Mouse (Mus musculus): ENCODE measurements around the gene Gstm6. TPM values are rescaled to one million over a fixed set of nuclear protein-coding genes. Genes with fewer than 3 reads are reported as not detected.
A peak's percentile ranks its signal among the peaks of the same experiment; 100 is the strongest.

The Gstm6 gene
- polyA plus RNA-seq, 1 experiment = 0.15 TPM

DNA sequence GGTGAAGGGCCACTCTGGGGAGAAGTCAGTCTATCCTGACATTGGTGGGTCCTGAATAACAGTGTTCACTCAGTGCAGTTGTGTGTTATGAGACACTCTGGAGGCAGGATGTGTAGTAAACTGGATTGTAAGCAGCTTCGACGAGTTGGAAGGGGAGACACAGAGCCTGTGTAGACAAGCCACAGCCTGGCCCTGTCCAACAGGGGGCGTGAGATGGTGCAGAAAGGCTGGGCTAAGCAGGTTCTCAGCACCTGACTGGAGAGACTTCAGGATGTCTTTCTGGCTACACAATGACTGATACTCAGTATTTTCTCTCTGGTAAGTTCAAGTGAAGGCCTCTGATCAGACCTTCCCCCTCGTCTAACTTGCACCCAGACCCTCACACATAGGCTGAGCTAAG lies 2.2 kb upstream of the Gstm6 start:
- TF ChIP-seq POLR2A (IDR thresholded peaks at IDR 0.05; ENCODE audit: low read depth, low read length) = no peak
- no peaks in the 10 kb centered on the region for H3K36me3 ChIP-seq (ENCODE audit: control insufficient read depth, insufficient read depth, low read length)

DNA sequence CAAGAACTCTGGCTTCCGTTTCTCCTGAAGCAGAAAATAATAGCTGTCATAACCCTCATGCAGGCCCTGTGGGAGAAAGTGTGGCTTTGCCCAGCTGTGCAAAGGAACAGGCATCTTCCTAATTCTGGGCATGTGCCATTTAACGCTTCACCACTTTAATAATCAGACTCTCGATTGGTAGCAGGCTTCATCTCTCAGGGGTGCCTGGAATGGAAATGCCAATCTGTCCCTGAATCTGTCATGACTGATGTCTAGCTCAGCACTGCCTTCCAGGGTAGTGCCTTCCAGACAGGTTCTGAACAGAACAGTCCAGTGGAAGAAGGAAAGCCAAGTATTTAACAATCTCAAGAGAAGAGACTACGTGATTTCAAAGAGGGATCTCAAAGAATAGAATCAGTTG lies 2.3 kb downstream of the Gstm6 start:
- TF ChIP-seq POLR2A (IDR thresholded peaks at IDR 0.05; ENCODE audit: low read depth, low read length) (no peak), CTCF (IDR thresholded peaks at IDR 0.05; ENCODE audit: extremely low read depth, insufficient read depth, insufficient read length, insufficient replicate concordance) (no peak)
- Histone ChIP-seq H3K4me1 (ENCODE audit: control insufficient read depth, insufficient read depth, insufficient read length) (no peaks in the 10 kb centered on the region), H3K36me3 (ENCODE audit: control insufficient read depth, insufficient read depth, low read length) (no peaks in the 10 kb centered on the region), H3K27me3 (ENCODE audit: control insufficient read depth, insufficient read depth, low read length) (no peaks in the 10 kb centered on the region), H3K27ac (ENCODE audit: insufficient read depth, low read length) (no peak overlapping the region), H3K4me3 (ENCODE audit: extremely low read depth, insufficient read depth, insufficient read length) (no peak overlapping the region)
- DNase-seq (ENCODE audit: low read depth in 1 of 2, low spot score in 2 of 2) = no peak
- WGBS = 84% methylated on average over 4 of the region's 4 CpGs

More for the DNA sequence above, 2.2 kb upstream of the Gstm6 start:
- Histone ChIP-seq H3K4me3 (ENCODE audit: extremely low read depth, insufficient read depth, insufficient read length) (no peak overlapping the region), H3K4me1 (ENCODE audit: control insufficient read depth, insufficient read depth, insufficient read length) (no peaks in the 10 kb centered on the region), H3K27me3 (ENCODE audit: control insufficient read depth, insufficient read depth, low read length) (no peaks in the 10 kb centered on the region), H3K27ac (ENCODE audit: insufficient read depth, low read length) (no peak overlapping the region)
- WGBS = 66% methylated on average over 4 of the region's 4 CpGs
- DNase-seq (ENCODE audit: low read depth in 1 of 2, low spot score in 2 of 2) = no peak

GRCm38 (mm10) chr3:107940524-107940923 lies 3.0 kb downstream of the Gstm6 start:
- TF ChIP-seq POLR2A (IDR thresholded peaks at IDR 0.05; ENCODE audit: low read depth, low read length) (no peak), CTCF (IDR thresholded peaks at IDR 0.05; ENCODE audit: extremely low read depth, insufficient read depth, insufficient read length, insufficient replicate concordance) (no peak)
- 74% methylated on average over 7 of the region's 7 CpGs for WGBS
- no peak overlapping the region for H3K4me3 ChIP-seq (ENCODE audit: extremely low read depth, insufficient read depth, insufficient read length)
- H3K4me1 ChIP-seq (ENCODE audit: control insufficient read depth, insufficient read depth, insufficient read length) = no peaks in the 10 kb centered on the region
- H3K27ac ChIP-seq (ENCODE audit: insufficient read depth, low read length) = no peak overlapping the region
- no peak for DNase-seq (ENCODE audit: low read depth in 1 of 2, low spot score in 2 of 2)
- H3K36me3 ChIP-seq (ENCODE audit: control insufficient read depth, insufficient read depth, low read length) = no peaks in the 10 kb centered on the region
- no peaks in the 10 kb centered on the region for H3K27me3 ChIP-seq (ENCODE audit: control insufficient read depth, insufficient read depth, low read length)

- 16% methylated on average over 4 of the region's 4 CpGs for WGBS
- no peak for DNase-seq (ENCODE audit: low read depth in 1 of 2, low spot score in 2 of 2)
- Histone ChIP-seq H3K4me1 (ENCODE audit: control insufficient read depth, insufficient read depth, insufficient read length) (no peaks in the 10 kb centered on the region), H3K36me3 (ENCODE audit: control insufficient read depth, insufficient read depth, low read length) (no peaks in the 10 kb centered on the region), H3K27ac (ENCODE audit: insufficient read depth, low read length) (no peak overlapping the region), H3K27me3 (ENCODE audit: control insufficient read depth, insufficient read depth, low read length) (no peaks in the 10 kb centered on the region), H3K4me3 (ENCODE audit: extremely low read depth, insufficient read depth, insufficient read length) (no peak overlapping the region)
- TF ChIP-seq POLR2A (IDR thresholded peaks at IDR 0.05; ENCODE audit: low read depth, low read length) = no peak
- TF ChIP-seq CTCF (IDR thresholded peaks at IDR 0.05; ENCODE audit: extremely low read depth, insufficient read depth, insufficient read length, insufficient replicate concordance) = no peak
Measured at GRCm38 (mm10) chr3:107939830-107940229, 3.7 kb downstream of the Gstm6 start.

GRCm38 (mm10) chr3:107939403-107939802 lies 4.1 kb downstream of the Gstm6 start:
- WGBS = 17% methylated on average over 3 of the region's 3 CpGs
- peak; percentile 51; the same call in 1 of the 2 replicates for TF ChIP-seq CTCF (IDR thresholded peaks at IDR 0.05; ENCODE audit: extremely low read depth, insufficient read depth, insufficient read length, insufficient replicate concordance)
- no peak for TF ChIP-seq POLR2A (IDR thresholded peaks at IDR 0.05; ENCODE audit: low read depth, low read length)
- Histone ChIP-seq H3K4me1 (ENCODE audit: control insufficient read depth, insufficient read depth, insufficient read length) (no peaks in the 10 kb centered on the region), H3K27ac (ENCODE audit: insufficient read depth, low read length) (no peak overlapping the region), H3K27me3 (ENCODE audit: control insufficient read depth, insufficient read depth, low read length) (no peaks in the 10 kb centered on the region), H3K36me3 (ENCODE audit: control insufficient read depth, insufficient read depth, low read length) (no peaks in the 10 kb centered on the region), H3K4me3 (ENCODE audit: extremely low read depth, insufficient read depth, insufficient read length) (no peak overlapping the region)
- peak in 1 of 2 experiments; percentile 33 for DNase-seq (ENCODE audit: low read depth in 1 of 2, low spot score in 2 of 2)

DNA sequence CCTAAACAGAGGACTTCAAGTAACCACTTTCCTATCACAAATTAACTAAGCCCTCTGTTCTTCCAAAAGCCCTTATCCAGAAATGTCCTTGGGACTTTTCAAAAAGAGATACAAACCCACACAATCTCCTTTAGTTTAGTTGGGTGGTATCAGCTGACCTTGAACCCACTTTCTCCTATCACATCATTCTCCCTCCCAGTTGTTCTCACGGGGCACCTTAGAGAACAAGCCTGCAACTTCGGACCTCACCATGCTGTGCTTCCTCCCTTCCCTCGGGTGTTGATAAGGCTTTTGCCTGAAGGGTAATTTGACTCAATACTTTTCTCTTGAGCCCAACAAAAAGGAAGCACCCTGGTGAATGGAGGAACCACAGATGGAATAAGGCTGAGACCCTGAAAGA lies 7.7 kb downstream of the Gstm6 start:
- 53% methylated on average over 3 of the region's 3 CpGs for WGBS
- Histone ChIP-seq H3K36me3 (ENCODE audit: control insufficient read depth, insufficient read depth, low read length) (no peaks in the 10 kb centered on the region), H3K4me1 (ENCODE audit: control insufficient read depth, insufficient read depth, insufficient read length) (peaks cover 2% of the 10 kb centered on the region; the same call in 1 of the 2 replicates), H3K4me3 (ENCODE audit: extremely low read depth, insufficient read depth, insufficient read length) (no peak overlapping the region), H3K27me3 (ENCODE audit: control insufficient read depth, insufficient read depth, low read length) (no peaks in the 10 kb centered on the region), H3K27ac (ENCODE audit: insufficient read depth, low read length) (no peak overlapping the region)
- TF ChIP-seq POLR2A (IDR thresholded peaks at IDR 0.05; ENCODE audit: low read depth, low read length) (no peak), CTCF (IDR thresholded peaks at IDR 0.05; ENCODE audit: extremely low read depth, insufficient read depth, insufficient read length, insufficient replicate concordance) (no peak)
- no peak for DNase-seq (ENCODE audit: low read depth in 1 of 2, low spot score in 2 of 2)

DNA sequence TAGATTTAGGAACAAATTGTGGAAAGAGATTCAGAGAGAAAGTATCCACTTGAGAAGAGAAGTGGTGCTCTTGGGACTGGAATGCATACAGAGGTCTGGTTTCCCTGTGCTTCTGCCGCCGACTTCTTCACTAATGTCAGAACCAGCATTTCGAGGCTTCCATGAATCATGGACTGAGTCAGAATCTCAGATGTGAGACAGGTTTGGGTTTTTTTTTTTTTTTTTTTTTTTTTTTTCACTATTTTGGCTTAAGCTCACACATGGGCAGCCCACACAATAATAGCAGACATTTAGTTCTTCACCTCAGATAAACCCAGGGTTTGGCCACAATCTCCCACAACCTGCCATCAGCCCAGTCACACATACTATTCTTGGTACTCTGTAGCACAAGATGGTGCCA lies 8.3 kb downstream of the Gstm6 start:
- no peak overlapping the region for H3K27ac ChIP-seq (ENCODE audit: insufficient read depth, low read length)
- 89% methylated on average over 3 of the region's 3 CpGs for WGBS
- H3K4me1 ChIP-seq (ENCODE audit: control insufficient read depth, insufficient read depth, insufficient read length) = peaks cover 2% of the 10 kb centered on the region; the same call in 1 of the 2 replicates
- no peaks in the 10 kb centered on the region for H3K36me3 ChIP-seq (ENCODE audit: control insufficient read depth, insufficient read depth, low read length)
- TF ChIP-seq CTCF (IDR thresholded peaks at IDR 0.05; ENCODE audit: extremely low read depth, insufficient read depth, insufficient read length, insufficient replicate concordance) (no peak), POLR2A (IDR thresholded peaks at IDR 0.05; ENCODE audit: low read depth, low read length) (no peak)
- no peaks in the 10 kb centered on the region for H3K27me3 ChIP-seq (ENCODE audit: control insufficient read depth, insufficient read depth, low read length)
- no peak overlapping the region for H3K4me3 ChIP-seq (ENCODE audit: extremely low read depth, insufficient read depth, insufficient read length)
- no peak for DNase-seq (ENCODE audit: low read depth in 1 of 2, low spot score in 2 of 2)

All from spleen, adult 2 months (tissue).